Mouse (Mus musculus): ENCODE measurements at regions not wholly inside any gene's neighbourhood (a gene's known extent, or its start where the extent isn't known, plus 50 kb on each side); places are given as distances from the start of the nearest gene placed in this dataset.

GRCm38 (mm10) chr15:36891296-36891695 lies 116.3 kb downstream of the Zfp706 start:
- CTCF ChIA-PET: interaction anchor here (0.6 kb wide), 1 partner anchor 43 kb away, joined by 3 read pairs; no protein-coding TSS in a partner anchor

GRCm38 (mm10) chr15:36889072-36889471 lies 118.5 kb downstream of the Zfp706 start:
- CTCF ChIA-PET: no interaction called here

GRCm38 (mm10) chr15:36888351-36889069 lies 119.1 kb downstream of the Zfp706 start:
- CTCF ChIA-PET: no interaction called here

- CTCF ChIA-PET: no interaction called here
These were observed 122.8 kb downstream of the Zfp706 start for GRCm38 (mm10) chr15:36884671-36885365.

- CTCF ChIA-PET: no interaction called here
These were observed 123.5 kb downstream of the Zfp706 start for GRCm38 (mm10) chr15:36884074-36884473.

GRCm38 (mm10) chr15:36883156-36883555 lies 124.4 kb downstream of the Zfp706 start:
- CTCF ChIA-PET: interaction anchor here (0.7 kb wide), 1 partner anchor 46 kb away, joined by 12 read pairs; no protein-coding TSS in a partner anchor

GRCm38 (mm10) chr15:36881576-36881975 lies 126.0 kb downstream of the Zfp706 start:
- CTCF ChIA-PET: interaction anchor here (0.8 kb wide), 1 partner anchor 364 kb away, joined by 3 read pairs; no protein-coding TSS in a partner anchor

GRCm38 (mm10) chr15:36880602-36881001 lies 127.0 kb downstream of the Zfp706 start:
- CTCF ChIA-PET: no interaction called here

GRCm38 (mm10) chr15:36879587-36879986 lies 128.0 kb downstream of the Zfp706 start:
- CTCF ChIA-PET: no interaction called here

DNA sequence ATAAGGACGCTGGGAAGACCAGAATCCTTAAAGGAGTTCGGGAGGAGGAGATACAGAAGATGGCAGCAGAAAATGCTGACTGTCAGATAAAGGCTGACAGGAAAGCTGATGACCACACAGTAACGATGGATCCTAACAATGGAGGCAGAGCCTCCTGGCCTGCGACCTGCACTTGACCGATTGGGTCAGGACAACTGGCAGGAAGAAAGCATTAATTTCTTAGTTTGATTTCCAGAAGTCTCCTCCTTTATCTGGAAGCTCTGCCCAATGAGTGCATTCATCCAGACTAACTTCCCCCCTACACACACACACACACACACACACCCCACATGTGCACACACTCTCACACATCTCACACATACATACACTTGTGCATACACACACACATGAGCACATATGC lies 128.6 kb downstream of the Zfp706 start:
- CTCF ChIA-PET: no interaction called here

GRCm38 (mm10) chr15:36878276-36878675 lies 129.3 kb downstream of the Zfp706 start:
- CTCF ChIA-PET: no interaction called here

DNA sequence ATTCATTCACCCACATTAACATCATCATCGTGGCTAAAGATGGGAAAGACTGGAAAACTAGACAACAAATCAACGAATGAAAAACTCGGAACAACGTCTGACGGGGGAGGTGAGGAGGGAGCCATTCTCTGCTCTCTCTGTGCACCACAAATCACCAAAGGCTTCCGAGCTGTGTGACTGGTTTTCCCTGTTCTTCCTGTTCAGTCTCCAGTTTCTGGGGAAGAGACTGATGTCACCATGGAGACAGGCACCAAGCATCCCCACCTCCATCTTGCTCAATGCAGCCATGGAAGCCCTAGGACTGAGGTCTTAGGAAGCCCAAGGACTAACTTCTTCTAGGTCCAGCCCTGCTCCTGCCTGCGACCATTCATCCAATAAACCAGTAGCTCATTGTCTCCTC lies 130.1 kb downstream of the Zfp706 start:
- CTCF ChIA-PET: no interaction called here

GRCm38 (mm10) chr15:36875980-36876778 lies 131.4 kb downstream of the Zfp706 start:
- CTCF ChIA-PET: no interaction called here

- CTCF ChIA-PET: no interaction called here
These were observed 133.0 kb downstream of the Zfp706 start for GRCm38 (mm10) chr15:36874555-36874954.

GRCm38 (mm10) chr15:36873884-36874243 lies 133.7 kb downstream of the Zfp706 start:
- CTCF ChIA-PET: no interaction called here

GRCm38 (mm10) chr15:36873058-36873883 lies 134.3 kb downstream of the Zfp706 start:
- CTCF ChIA-PET: no interaction called here

DNA sequence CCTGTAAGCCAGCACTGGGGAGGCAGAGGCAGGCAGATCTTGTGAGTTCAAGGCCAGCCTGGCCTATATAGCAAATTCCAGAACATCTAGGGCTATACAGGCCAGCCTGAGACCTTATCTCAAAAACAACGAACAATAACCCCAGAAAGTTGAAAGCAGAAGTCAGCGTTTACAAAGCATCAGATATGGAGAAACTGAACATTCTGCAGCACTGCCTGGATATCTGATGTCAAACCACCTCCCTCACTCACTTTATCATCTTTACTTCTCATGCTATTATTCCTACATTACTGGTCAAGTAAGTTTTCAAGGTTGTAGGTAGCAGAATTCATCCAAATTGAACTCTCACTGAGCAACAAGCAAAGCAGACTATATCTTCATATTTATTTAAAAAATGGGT lies 135.0 kb downstream of the Zfp706 start:
- CTCF ChIA-PET: no interaction called here

DNA sequence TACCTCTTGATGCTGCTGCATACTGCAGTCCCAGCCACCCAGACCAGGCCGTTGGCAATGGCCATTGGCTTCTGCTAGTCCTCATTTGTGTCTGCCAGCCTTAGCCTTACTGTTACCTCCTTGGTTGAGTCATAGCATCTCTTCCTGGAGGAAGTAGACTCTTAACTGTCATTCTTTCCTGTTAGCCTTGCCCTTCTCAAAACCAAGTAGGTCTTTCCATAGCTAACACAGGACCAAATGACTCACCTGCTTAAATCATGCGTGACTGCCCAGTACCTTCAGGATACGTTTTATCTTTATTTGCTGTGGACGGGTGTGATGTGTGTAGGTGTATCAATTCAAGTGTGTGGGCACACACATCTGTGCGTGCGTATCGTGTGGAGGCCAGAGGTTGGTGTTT lies 136.9 kb downstream of the Zfp706 start:
- CTCF ChIA-PET: no interaction called here

DNA sequence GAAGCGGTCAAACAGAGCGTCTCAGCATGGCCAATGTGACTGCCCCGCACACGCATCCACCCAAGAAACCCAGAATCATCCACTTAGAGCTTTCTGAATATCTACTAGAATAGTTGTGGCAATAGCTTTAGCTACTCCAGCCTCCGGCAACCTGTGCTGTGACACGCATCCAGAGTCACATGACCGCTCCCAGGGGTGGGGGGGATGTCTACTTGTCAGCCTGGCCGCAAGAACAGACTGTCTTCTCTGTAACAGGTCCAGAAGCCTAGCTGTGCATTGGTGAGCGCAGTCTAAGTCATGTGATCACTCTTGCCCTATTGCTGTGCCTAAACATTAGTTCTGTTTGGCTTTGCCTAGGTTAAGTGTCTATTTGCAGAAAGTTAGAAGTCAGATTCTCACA lies 137.5 kb downstream of the Zfp706 start:
- CTCF ChIA-PET: no interaction called here

DNA sequence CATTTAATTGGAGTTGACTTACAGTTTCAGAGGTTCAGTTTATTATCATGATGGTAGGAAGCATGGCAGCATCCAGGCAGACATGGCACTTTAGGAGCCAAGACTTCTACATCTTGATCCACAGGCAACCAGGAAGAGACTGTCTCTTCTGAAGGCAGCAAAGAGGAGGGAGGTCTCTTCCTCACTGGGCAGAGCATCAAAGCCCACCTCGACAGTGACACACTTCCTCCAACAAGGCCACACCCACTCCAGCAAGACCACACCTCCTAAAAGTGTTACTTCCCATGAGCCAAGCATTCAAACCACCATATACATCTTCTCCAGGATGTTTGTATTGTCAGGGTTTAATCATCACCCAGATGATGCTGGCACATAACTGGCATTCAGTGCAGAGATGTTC lies 141.5 kb downstream of the Zfp706 start:
- CTCF ChIA-PET: no interaction called here

- CTCF ChIA-PET: no interaction called here
These were observed 142.2 kb downstream of the Zfp706 start for GRCm38 (mm10) chr15:36865332-36865731.

GRCm38 (mm10) chr15:36864046-36864445 lies 143.5 kb downstream of the Zfp706 start:
- CTCF ChIA-PET: no interaction called here
